Mouse (Mus musculus) heart, embryonic 16.5 days (tissue): Measurements from ENCODE around the gene Aldh9a1. TPM values are rescaled to one million over a fixed set of nuclear protein-coding genes. Genes with fewer than 3 reads are reported as not detected.

Experiments
- ATAC-seq: fragments of 200-750 bp; cut with Nextera tagmentation; replicated peaks from 2 replicates; pipeline ENCODE4 v1.8.0; 2017; ENCODE audit warnings: moderate number of reproducible peaks; ENCODE audit not compliant: insufficient read depth, low FRiP score; ENCODE audit errors: extremely low read depth
- H3K27ac ChIP-seq: fragments of 300-500 bp; sonication (generic); 2 replicates; pipeline ENCODE4 v1.5.1; 2014; ENCODE audit warnings: mild to moderate bottlenecking, low read length, control low read depth, moderate library complexity
- H3K27me3 ChIP-seq: fragments of 300-500 bp; sonication (generic); 2 replicates; pipeline ENCODE4 v1.6.1; 2014; ENCODE audit warnings: low read length, mixed read lengths; ENCODE audit not compliant: control insufficient read depth, insufficient read depth
- H3K36me3 ChIP-seq: fragments of 300-500 bp; sonication (generic); 2 replicates; pipeline ENCODE4 v1.6.1; 2014; ENCODE audit not compliant: control insufficient read depth, insufficient read depth
- H3K4me1 ChIP-seq: fragments of 300-500 bp; sonication (generic); 2 replicates; pipeline ENCODE4 v1.6.1; 2014; ENCODE audit warnings: low read length, mixed read lengths; ENCODE audit not compliant: control insufficient read depth, insufficient read depth
- H3K4me2 ChIP-seq: fragments of 300-500 bp; sonication (generic); 2 replicates; pipeline ENCODE4 v1.6.1; 2014; ENCODE audit warnings: low read depth, mild to moderate bottlenecking, control low read depth, low read length
- H3K4me3 ChIP-seq: fragments of 300-500 bp; sonication (generic); 2 replicates; pipeline ENCODE4 v1.5.1; 2014; ENCODE audit warnings: mild to moderate bottlenecking, control low read depth, low read length
- H3K9ac ChIP-seq: fragments of 300-500 bp; sonication (generic); 2 replicates; pipeline ENCODE4 v1.6.1; 2014; ENCODE audit warnings: low read length, control low read depth
- H3K9me3 ChIP-seq: fragments of 300-500 bp; sonication (generic); replicated peaks from 2 replicates; pipeline ENCODE4 v1.6.1; 2016; ENCODE audit warnings: low read length; ENCODE audit not compliant: control insufficient read depth
- WGBS: fragments of 180-500 bp; shearing (Covaris S2); extraction: QIAGEN DNeasy Blood & Tissue Kit; methylation state at CpG from one replicate; pipeline ENCODE4 v1.1.7; 2014; 5-methylcytosine and 5-hydroxymethylcytosine counted together
- microRNA-seq: library from miRNA; unstranded; fragments of <30 nt; microRNA quantifications from one replicate; pipeline ENCODE4, GENCODE M21; 2017
- polyA plus RNA-seq: library from polyadenylated mRNA; unstranded; fragments of >200 nt; fragmentation: Nextera tagmentation; extraction: Ambion mirVana; gene quantifications from 2 replicates; pipeline ENCODE4 v1.2.1, GENCODE M21; 2015

Gene Aldh9a1
- polyA plus RNA-seq, 1 experiment from 2014 or later = 42.0 TPM

- Histone ChIP-seq H3K36me3 (no peaks in the 10 kb centered on the region), H3K27ac (peak overlapping the region; percentile 84), H3K4me1 (peaks cover 11% of the 10 kb centered on the region; the same call in 1 of the 2 replicates), H3K27me3 (peaks cover 2% of the 10 kb centered on the region; the same call in 1 of the 2 replicates), H3K9ac (peak overlapping the region; percentile 88), H3K4me2 (peak overlapping the region; percentile 83), H3K9me3 (no peaks in the 10 kb centered on the region), H3K4me3 (peak overlapping the region; percentile 83)
- 1% methylated on average over 15 of the region's 15 CpGs for WGBS
- ATAC-seq = peak; percentile 28
Observed at GRCm38 (mm10) chr1:167393281-167393680, 43.5 kb downstream of the Aldh9a1 start.

- Histone ChIP-seq H3K27me3 (peaks cover 2% of the 10 kb centered on the region; the same call in 1 of the 2 replicates), H3K4me1 (peaks cover 11% of the 10 kb centered on the region; the same call in 1 of the 2 replicates), H3K27ac (peak within 1 kb of the TSS; percentile 84), H3K9me3 (no peaks in the 10 kb centered on the region), H3K9ac (peak within 1 kb of the TSS; percentile 88), H3K4me3 (peak within 1 kb of the TSS; percentile 83), H3K36me3 (no peaks in the 10 kb centered on the region), H3K4me2 (peak within 1 kb of the TSS; percentile 83)
- under 1% methylated on average over 45 of the region's 45 CpGs for WGBS
- peak; percentile 95 for ATAC-seq
Observed at GRCm38 (mm10) chr1:167393683-167394492, 44.1 kb downstream of the Aldh9a1 start, which contains the start of gene Mgst3. Gene Mgst3 (minus strand): TSS chr1:167393841.

GRCm38 (mm10) chr1:167405237-167405636 is 55.4 kb downstream of the Aldh9a1 start:
- Histone ChIP-seq H3K4me1 (no peaks in the 10 kb centered on the region), H3K27me3 (peaks cover 4% of the 10 kb centered on the region; the same call in 1 of the 2 replicates), H3K27ac (no peak overlapping the region), H3K9me3 (no peaks in the 10 kb centered on the region), H3K36me3 (no peaks in the 10 kb centered on the region), H3K4me3 (no peak overlapping the region), H3K9ac (no peak overlapping the region), H3K4me2 (no peak overlapping the region)
- WGBS = 73% methylated on average over 4 of the region's 4 CpGs
- ATAC-seq = no peak

GRCm38 (mm10) chr1:167409601-167410000 is 59.8 kb downstream of the Aldh9a1 start:
- Histone ChIP-seq H3K36me3 (no peaks in the 10 kb centered on the region), H3K27ac (no peak overlapping the region), H3K9ac (no peak overlapping the region), H3K4me3 (no peak overlapping the region), H3K4me2 (no peak overlapping the region), H3K4me1 (no peaks in the 10 kb centered on the region), H3K27me3 (peaks cover 5% of the 10 kb centered on the region; the same call in 1 of the 2 replicates), H3K9me3 (no peaks in the 10 kb centered on the region)
- WGBS = 72% methylated on average over 4 of the region's 4 CpGs
- no peak for ATAC-seq

GRCm38 (mm10) chr1:167411991-167412715 is 62.4 kb downstream of the Aldh9a1 start:
- H3K4me2 ChIP-seq = no peak overlapping the region
- H3K36me3 ChIP-seq = no peaks in the 10 kb centered on the region
- no peak overlapping the region for H3K4me3 ChIP-seq
- no peaks in the 10 kb centered on the region for H3K4me1 ChIP-seq
- WGBS = 54% methylated on average over 12 of the region's 12 CpGs
- H3K27ac ChIP-seq = no peak overlapping the region
- H3K27me3 ChIP-seq = 0 out of 2 replicates have a peak, but pooled peaks cover 5% of the 10 kb centered on the region
- ATAC-seq = no peak
- H3K9ac ChIP-seq = no peak overlapping the region
- no peaks in the 10 kb centered on the region for H3K9me3 ChIP-seq

- Histone ChIP-seq H3K27me3 (0 out of 2 replicates have a peak, but pooled peaks cover 2% of the 10 kb centered on the region), H3K27ac (no peak overlapping the region), H3K4me2 (no peak overlapping the region), H3K4me1 (no peaks in the 10 kb centered on the region), H3K9me3 (no peaks in the 10 kb centered on the region), H3K4me3 (no peak overlapping the region), H3K9ac (no peak overlapping the region), H3K36me3 (no peaks in the 10 kb centered on the region)
- 1% methylated on average over 7 of the region's 7 CpGs for WGBS
- ATAC-seq = no peak
Observed at GRCm38 (mm10) chr1:167414846-167415245, 65.1 kb downstream of the Aldh9a1 start.

Small RNA genes lying within 50 kb of the gene (microRNA-seq; reads per million reads assigned to microRNA genes)
- gene Gm25911 = 0.98 reads per million

Other genes starting within 250 kb of the Aldh9a1 start
- gene Uck2, start 64.7 kb upstream of the Aldh9a1 start, polyA plus RNA-seq = 51.4 and 68.8 TPM in 2 replicates
- gene Tmco1, start 41.6 kb upstream of the Aldh9a1 start, polyA plus RNA-seq = 85.3 and 99.1 TPM in 2 replicates
- gene Mgst3, start 43.9 kb downstream of the Aldh9a1 start, polyA plus RNA-seq = 191 and 198 TPM in 2 replicates
- gene Lrrc52, start 116.8 kb downstream of the Aldh9a1 start, polyA plus RNA-seq = 0.21 TPM in 1 of 2 replicates, not detected in the other
- 1.3 and 1.5 TPM in 2 replicates for gene Rxrg, start 248.4 kb downstream of the Aldh9a1 start, polyA plus RNA-seq